ENCODE assay signal across 14 mouse cellular contexts in genomic region chr13:36620498-36621332, GRCm38 (mm10).
DNase-seq lines count a peak whose midpoint lies in the region; ATAC-seq and TF ChIP-seq lines count a peak whose summit lies in the region.
"Had no signal": no experiment of that assay in that cellular context is flagged by ENCODE, and none has a peak within 500 bp of the region (broad histone marks: within the 10 kb centered on the region; RNA-seq: fewer than 3 reads in every experiment).

No protein-coding gene starts in this region.

- no peaks in the 10 kb centered on the region for H3K79me2 ChIP-seq in heart, adult 2 months (replicated peaks; ENCODE audit: control insufficient read depth, insufficient read depth, low read length)

- H3K27me3 ChIP-seq in heart, embryonic 10.5 days (ENCODE audit: insufficient read depth, poor library complexity, severe bottlenecking), result no peaks in the 10 kb centered on the region
- no peaks in the 10 kb centered on the region for H3K27me3 ChIP-seq in heart, adult 2 months (ENCODE audit: control insufficient read depth, insufficient read depth, low read length)
- no peaks in the 10 kb centered on the region for H3K27me3 ChIP-seq in lung, postnatal 0 days (replicated peaks; ENCODE audit: insufficient read depth, low read length)
- H3K27me3 ChIP-seq: limb, embryonic 12.5 days had no signal

- ATAC-seq in lung, postnatal 0 days, result peak; percentile 88
- ATAC-seq: hindbrain, postnatal 0 days had no signal

- H3K4me3 ChIP-seq in heart, embryonic 10.5 days, result no peak overlapping the region
- H3K4me3 ChIP-seq in heart, adult 2 months, result no peak overlapping the region
- H3K4me3 ChIP-seq in lung, postnatal 0 days (ENCODE audit: low read depth, low read length), result no peak overlapping the region
- H3K4me3 ChIP-seq: erythroblast, embryonic 14.5 days; limb, embryonic 12.5 days; midbrain, embryonic 10.5 days had no signal

- TF ChIP-seq EP300 in heart, adult 2 months (IDR thresholded peaks at IDR 0.05; ENCODE audit: insufficient read depth, low read depth, low read length), result no peak
- TF ChIP-seq EP300 in lung, postnatal 0 days (IDR thresholded peaks at IDR 0.05), result peak; percentile 78

- H3K27ac ChIP-seq in heart, embryonic 10.5 days, result no peak overlapping the region
- H3K27ac ChIP-seq in heart, adult 2 months, result no peak overlapping the region
- no peak overlapping the region for H3K27ac ChIP-seq in lung, postnatal 0 days (ENCODE audit: low read length)
- H3K27ac ChIP-seq: hindbrain, postnatal 0 days; limb, embryonic 12.5 days; midbrain, embryonic 10.5 days had no signal

- no peaks in the 10 kb centered on the region for H3K36me3 ChIP-seq in heart, embryonic 10.5 days
- H3K36me3 ChIP-seq in heart, adult 2 months (ENCODE audit: control insufficient read depth, insufficient read depth, low read length), result no peaks in the 10 kb centered on the region
- no peaks in the 10 kb centered on the region for H3K36me3 ChIP-seq in lung, postnatal 0 days (ENCODE audit: insufficient read depth, low read length)
- H3K36me3 ChIP-seq: limb, embryonic 12.5 days; midbrain, embryonic 10.5 days had no signal

- TF ChIP-seq CTCF in heart, adult 2 months (IDR thresholded peaks at IDR 0.05), result no peak
- TF ChIP-seq CTCF in lung, postnatal 0 days (IDR thresholded peaks at IDR 0.05), result no peak

- no peak overlapping the region for H3K4me2 ChIP-seq in lung, postnatal 0 days (replicated peaks; ENCODE audit: low read depth, low read length)
- H3K4me2 ChIP-seq: limb, embryonic 12.5 days had no signal

- H3K9me3 ChIP-seq in heart, embryonic 10.5 days, result no peaks in the 10 kb centered on the region
- no peaks in the 10 kb centered on the region for H3K9me3 ChIP-seq in lung, postnatal 0 days (ENCODE audit: low read length)
- H3K9me3 ChIP-seq: limb, embryonic 12.5 days; midbrain, embryonic 10.5 days had no signal

- no peak for TF ChIP-seq POLR2A in heart, adult 2 months (IDR thresholded peaks at IDR 0.05; ENCODE audit: insufficient read depth, low read depth, low read length)

- H3K9ac ChIP-seq in heart, adult 2 months (ENCODE audit: low read depth, low read length), result no peak overlapping the region
- H3K9ac ChIP-seq in lung, postnatal 0 days (replicated peaks; ENCODE audit: low read depth), result no peak overlapping the region
- H3K9ac ChIP-seq: limb, embryonic 12.5 days had no signal

- H3K4me1 ChIP-seq in heart, embryonic 10.5 days, result no peaks in the 10 kb centered on the region
- H3K4me1 ChIP-seq in heart, adult 2 months (ENCODE audit: control insufficient read depth, insufficient read depth, low read length), result no peaks in the 10 kb centered on the region
- no peaks in the 10 kb centered on the region for H3K4me1 ChIP-seq in lung, postnatal 0 days (ENCODE audit: insufficient read depth, low read depth, low read length)
- H3K4me1 ChIP-seq: limb, embryonic 12.5 days; midbrain, embryonic 10.5 days had no signal

- 82% methylated on average over 10 of the region's 10 CpGs for WGBS in heart, embryonic 10.5 days
- 83% methylated on average over 10 of the region's 10 CpGs for WGBS in heart, adult 2 months
- 59% methylated on average over 10 of the region's 10 CpGs for WGBS in lung, postnatal 0 days

- intact Hi-C loops in heart, adult 2 months (cut with DNase I), result no loop called here
- intact Hi-C loops in heart, postnatal 25 days (cut with DNase I), result no loop called here

- DNase-seq in heart, embryonic 10.5 days (ENCODE audit: low spot score), result peak; percentile 61
- no peak for DNase-seq in heart, adult 2 months
- DNase-seq in adipocyte (ENCODE audit: low spot score), result peak; percentile 75
- DNase-seq in kidney, postnatal 36 days, result peak; percentile 22 to 77
- peak; percentile 75 for DNase-seq in lung, postnatal 0 days (ENCODE audit: low spot score)
- no peak for DNase-seq in natural killer cell, adult 2 months (ENCODE audit: low spot score in 2 of 2)
- DNase-seq in left cerebral cortex, adult 8-10 months (ENCODE audit: low spot score in 2 of 2), result no peak
- DNase-seq in heart, postnatal 25 days (ENCODE audit: low spot score), result no peak
- DNase-seq: cerebellum, adult 18-20 months; thymus, adult 2 months had no signal

Comparison
In these comparisons a context has a peak if more than half of its experiments do, and no peak if none do; other contexts are left out.
1. DNase-seq: peak in heart, embryonic 10.5 days (single experiment), adipocyte (single experiment), kidney, postnatal 36 days (2 of 2) and lung, postnatal 0 days (single experiment); none in heart, adult 2 months (0 of 2), natural killer cell, adult 2 months (0 of 2), left cerebral cortex, adult 8-10 months (0 of 2) and heart, postnatal 25 days (single experiment).